Mouse (Mus musculus) C2C12 (cell line): ENCODE measurements around the gene Srgap2. TPM values are rescaled to one million over a fixed set of nuclear protein-coding genes. Genes with fewer than 3 reads are reported as not detected.
A peak's percentile ranks its signal among the peaks of the same experiment; 100 is the strongest.
"Not testable (repeated sequence)": the region's sequence is repeated elsewhere in the genome, so short reads cannot be mapped to it uniquely, and the experiment has no call there.

Experiments used
- H3K27me3 ChIP-seq: one replicate; pipeline ENCODE4 v1.6.1; 2011; ENCODE audit not compliant: control insufficient read depth, insufficient read depth, insufficient read length
- H3K36me3 ChIP-seq: one replicate; pipeline ENCODE4 v1.6.1; 2011; ENCODE audit not compliant: control insufficient read depth, insufficient read depth
- H3K4me3 ChIP-seq: one replicate; pipeline ENCODE4 v1.5.1; 2011; ENCODE audit warnings: mild to moderate bottlenecking, control low read depth; ENCODE audit not compliant: poor library complexity, insufficient read depth, severe bottlenecking
- H3K79me2 ChIP-seq: one replicate; pipeline ENCODE4 v1.6.1; 2011; ENCODE audit not compliant: control insufficient read depth, insufficient read depth
- H3K79me3 ChIP-seq: one replicate; pipeline ENCODE4 v1.6.1; 2011; ENCODE audit warnings: low read depth, control low read depth
- H3ac ChIP-seq: one replicate; pipeline ENCODE3; 2011; ENCODE audit warnings: low read depth; ENCODE audit not compliant: control insufficient read depth, insufficient read length
- CEBPB ChIP-seq: IDR thresholded peaks from one replicate; pipeline ENCODE4 v1.6.1; 2011; ENCODE audit warnings: low read depth, mild to moderate bottlenecking, control low read depth, moderate library complexity
- CTCF ChIP-seq: IDR thresholded peaks from one replicate; pipeline ENCODE4 v1.5.1; 2011; ENCODE audit not compliant: control insufficient read depth, insufficient read depth, insufficient read length
- FOSL1 ChIP-seq: IDR thresholded peaks from one replicate; pipeline ENCODE4 v1.8.0; 2011; ENCODE audit warnings: mild to moderate bottlenecking, low read length; ENCODE audit not compliant: poor library complexity, insufficient read depth, severe bottlenecking
- MAX ChIP-seq: IDR thresholded peaks from one replicate; pipeline ENCODE4 v1.6.1; 2011; ENCODE audit warnings: mild to moderate bottlenecking, control low read depth
- MYOD1 ChIP-seq: IDR thresholded peaks from one replicate; pipeline ENCODE4 v1.6.1; 2011; ENCODE audit warnings: low read depth; ENCODE audit not compliant: control insufficient read depth, insufficient read length
- MYOG ChIP-seq: IDR thresholded peaks from one replicate; pipeline ENCODE4 v1.6.1; 2011; ENCODE audit not compliant: control insufficient read depth, insufficient read length; ENCODE audit errors: extremely low read depth
- USF1 ChIP-seq: IDR thresholded peaks from one replicate; pipeline ENCODE4 v1.6.1; 2011; ENCODE audit warnings: low read depth, mild to moderate bottlenecking, control low read depth, moderate library complexity
- long read RNA-seq, 2 experiments: library from polyadenylated mRNA; unstranded; transcript quantifications; one replicate each; pipeline ENCODE4 v2.0.0; 2019 to 2020
- polyA plus RNA-seq: library from polyadenylated mRNA; unstranded; fragments of >200 nt; fragmentation: generic; extraction: Trizol; gene quantifications from one replicate; pipeline ENCODE4 v1.2.1, GENCODE M21; 2012; ENCODE audit warnings: missing spikeins

Gene Srgap2
- polyA plus RNA-seq = 10.5 TPM
- long read RNA-seq, experiment 1, partial matches to known transcripts = 2 of 5 reads
- long read RNA-seq, experiment 1, other reads (novel, unspliced or antisense) = 1 of 5 reads
- long read RNA-seq, experiment 2, full-length matches to known transcripts = 47 of 79 reads
- long read RNA-seq, experiment 2, partial matches to known transcripts = 15 of 79 reads
- long read RNA-seq, experiment 2, other reads (novel, unspliced or antisense) = 17 of 79 reads

- TF ChIP-seq FOSL1 = no peak
- TF ChIP-seq MAX = no peak
- TF ChIP-seq CTCF = no peak
- no peak for TF ChIP-seq USF1
- no peak for TF ChIP-seq MYOG
- H3K27me3 ChIP-seq = no peaks in the 10 kb centered on the region
- peaks cover 55% of the 10 kb centered on the region for H3K79me2 ChIP-seq
- peak within 1 kb of the TSS; percentile 89 for H3K4me3 ChIP-seq
- H3ac ChIP-seq = peak within 1 kb of the TSS; percentile 94
- H3K79me3 ChIP-seq = peaks cover 42% of the 10 kb centered on the region
- H3K36me3 ChIP-seq = peaks cover 4% of the 10 kb centered on the region
Measured at GRCm38 (mm10) chr1:131527281-131528080, at the start of gene Srgap2, which contains the start of gene Fam72a. Gene Srgap2, minus strand, starts transcription at chr1:131527352. Gene Fam72a, plus strand, starts transcription at chr1:131527903.

GRCm38 (mm10) chr1:131573721-131574120, 46.6 kb upstream of the Srgap2 start:
- H3K4me3 ChIP-seq = no peak overlapping the region
- no peaks in the 10 kb centered on the region for H3K79me3 ChIP-seq
- no peaks in the 10 kb centered on the region for H3K79me2 ChIP-seq
- H3K27me3 ChIP-seq = no peaks in the 10 kb centered on the region
- H3K36me3 ChIP-seq = no peaks in the 10 kb centered on the region
- no peak overlapping the region for H3ac ChIP-seq
- TF ChIP-seq MAX (no peak), MYOG (no peak), MYOD1 (no peak), FOSL1 (no peak), CEBPB (no peak), USF1 (no peak), CTCF (no peak)

GRCm38 (mm10) chr1:131570391-131570790, 43.2 kb upstream of the Srgap2 start:
- Histone ChIP-seq H3ac (no peak overlapping the region), H3K4me3 (no peak overlapping the region), H3K79me2 (no peaks in the 10 kb centered on the region), H3K36me3 (no peaks in the 10 kb centered on the region), H3K79me3 (no peaks in the 10 kb centered on the region), H3K27me3 (no peaks in the 10 kb centered on the region)
- no peak for TF ChIP-seq CTCF
- no peak for TF ChIP-seq MYOD1
- TF ChIP-seq USF1 = no peak
- no peak for TF ChIP-seq MAX
- no peak for TF ChIP-seq MYOG
- TF ChIP-seq CEBPB = no peak
- no peak for TF ChIP-seq FOSL1

- Histone ChIP-seq H3K79me3 (no peaks in the 10 kb centered on the region), H3K4me3 (no peak overlapping the region), H3K36me3 (no peaks in the 10 kb centered on the region), H3K27me3 (no peaks in the 10 kb centered on the region), H3ac (no peak overlapping the region), H3K79me2 (no peaks in the 10 kb centered on the region)
- TF ChIP-seq CTCF (no peak), FOSL1 (no peak), MYOG (no peak), USF1 (no peak), MYOD1 (no peak), MAX (no peak)
Measured at GRCm38 (mm10) chr1:131569721-131570120, 42.6 kb upstream of the Srgap2 start.

GRCm38 (mm10) chr1:131566056-131566455, 38.9 kb upstream of the Srgap2 start:
- not testable (repeated sequence) for H3K4me3 ChIP-seq, H3K27me3 ChIP-seq, H3K79me3 ChIP-seq, H3K79me2 ChIP-seq, H3ac ChIP-seq, H3K36me3 ChIP-seq

GRCm38 (mm10) chr1:131562081-131562480, 34.9 kb upstream of the Srgap2 start:
- Histone ChIP-seq H3K79me3 (no peaks in the 10 kb centered on the region), H3K27me3 (no peaks in the 10 kb centered on the region), H3K36me3 (no peaks in the 10 kb centered on the region), H3ac (no peak overlapping the region), H3K4me3 (no peak overlapping the region), H3K79me2 (no peaks in the 10 kb centered on the region)
- no peak for TF ChIP-seq MAX
- no peak for TF ChIP-seq MYOD1
- no peak for TF ChIP-seq MYOG
- TF ChIP-seq USF1 = no peak
- no peak for TF ChIP-seq CTCF
- no peak for TF ChIP-seq CEBPB
- no peak for TF ChIP-seq FOSL1
